Mouse (Mus musculus): Measurements from ENCODE around the gene Spata31d1b. TPM values are rescaled to one million over a fixed set of nuclear protein-coding genes. Genes with fewer than 3 reads are reported as not detected.

The Spata31d1b gene
- polyA plus RNA-seq, 1 experiment from 2014 or later = not detected

DNA sequence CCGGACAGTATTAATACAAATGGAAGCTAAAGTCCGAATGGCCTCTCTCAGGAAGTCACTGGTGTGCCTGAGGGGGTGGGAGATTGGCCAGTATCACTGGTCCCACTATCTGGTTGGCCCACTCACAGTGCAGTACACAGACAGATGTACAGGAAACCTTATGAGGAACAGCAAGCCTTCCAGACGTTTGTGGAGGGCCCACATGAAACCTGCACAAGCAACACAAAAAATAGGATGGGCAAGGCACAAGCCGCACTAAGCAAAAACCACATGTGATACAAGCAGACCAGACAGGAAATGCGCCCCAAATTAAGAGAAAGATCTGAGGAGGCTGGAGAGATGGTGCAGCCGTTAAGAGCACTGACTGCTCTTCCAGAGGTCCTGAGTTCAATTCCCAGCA is 39.8 kb upstream of the Spata31d1b start:
- Histone ChIP-seq H3K9me3 (ENCODE audit: control insufficient read depth) (no peaks in the 10 kb centered on the region), H3K9ac (ENCODE audit: low read depth, low read length) (no peak overlapping the region), H3K4me1 (replicated peaks; ENCODE audit: control insufficient read depth, insufficient read depth, low read length) (0 out of 2 replicates have a peak, but pooled peaks cover 3% of the 10 kb centered on the region), H3K4me3 (ENCODE audit: low read depth, low read length) (no peak overlapping the region), H3K27me3 (replicated peaks; ENCODE audit: control insufficient read depth, insufficient read depth, low read length) (no peaks in the 10 kb centered on the region), H3K4me2 (replicated peaks; ENCODE audit: low read depth) (no peak overlapping the region), H3K27ac (ENCODE audit: low read depth, low read length) (no peak overlapping the region), H3K36me3 (ENCODE audit: control insufficient read depth, insufficient read depth) (no peaks in the 10 kb centered on the region)
- no peak for TF ChIP-seq CTCF (IDR thresholded peaks at IDR 0.05; ENCODE audit: low read depth)
- WGBS = 65% methylated on average over 6 of the region's 6 CpGs
- no peak for ATAC-seq

DNA sequence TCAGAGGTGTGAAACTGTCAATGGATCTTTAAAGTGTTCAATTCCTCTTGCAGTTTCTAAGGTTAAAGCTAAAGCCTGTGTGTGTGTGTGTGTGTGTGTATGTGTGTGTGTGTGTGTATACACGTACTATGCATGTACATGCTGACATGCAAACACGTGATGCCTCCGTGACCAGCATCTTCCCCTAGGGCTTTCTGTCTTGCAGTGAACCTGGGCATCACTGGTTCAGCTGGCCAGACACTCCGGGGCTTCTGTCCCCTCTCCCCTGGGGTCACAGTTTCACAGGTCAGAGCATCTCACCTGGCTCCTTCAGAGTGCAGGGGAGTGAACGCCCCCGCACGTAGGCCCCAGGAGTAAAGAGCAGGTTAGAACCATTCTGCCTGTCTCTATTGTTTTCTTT is 38.5 kb upstream of the Spata31d1b start:
- no peaks in the 10 kb centered on the region for H3K9me3 ChIP-seq (ENCODE audit: control insufficient read depth)
- peak overlapping the region; percentile 8; the same call in 1 of the 2 replicates for H3K9ac ChIP-seq (ENCODE audit: low read depth, low read length)
- no peak for TF ChIP-seq CTCF (IDR thresholded peaks at IDR 0.05; ENCODE audit: low read depth)
- H3K4me3 ChIP-seq (ENCODE audit: low read depth, low read length) = no peak overlapping the region
- H3K4me2 ChIP-seq (replicated peaks; ENCODE audit: low read depth) = peak overlapping the region; percentile 84
- ATAC-seq = no peak
- 66% methylated on average over 7 of the region's 7 CpGs for WGBS
- H3K27ac ChIP-seq (ENCODE audit: low read depth, low read length) = no peak overlapping the region
- H3K27me3 ChIP-seq (replicated peaks; ENCODE audit: control insufficient read depth, insufficient read depth, low read length) = no peaks in the 10 kb centered on the region
- H3K4me1 ChIP-seq (replicated peaks; ENCODE audit: control insufficient read depth, insufficient read depth, low read length) = 0 out of 2 replicates have a peak, but pooled peaks cover under 1% of the 10 kb centered on the region
- no peaks in the 10 kb centered on the region for H3K36me3 ChIP-seq (ENCODE audit: control insufficient read depth, insufficient read depth)

DNA sequence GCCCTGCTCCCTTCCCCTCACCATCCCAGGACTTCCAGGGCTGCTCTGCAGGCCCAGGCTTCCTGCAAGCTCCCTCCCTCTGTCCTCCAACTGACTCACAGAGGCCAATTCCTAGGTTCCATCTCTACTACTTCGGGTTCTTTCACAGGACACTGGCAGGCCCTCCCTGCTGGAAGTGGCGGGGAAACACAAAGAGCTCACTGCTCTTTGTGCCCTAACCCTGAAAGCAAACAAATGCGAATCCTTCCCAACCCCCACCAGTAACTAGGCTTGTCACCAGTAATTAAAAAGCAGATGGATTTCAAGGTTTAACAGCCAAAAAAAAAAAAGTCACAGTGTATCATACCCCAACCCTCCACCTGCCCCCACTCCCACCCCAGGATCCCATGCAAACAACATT is 37.9 kb upstream of the Spata31d1b start:
- TF ChIP-seq CTCF (IDR thresholded peaks at IDR 0.05; ENCODE audit: low read depth) = no peak
- Histone ChIP-seq H3K9ac (ENCODE audit: low read depth, low read length) (no peak overlapping the region), H3K4me1 (replicated peaks; ENCODE audit: control insufficient read depth, insufficient read depth, low read length) (no peaks in the 10 kb centered on the region), H3K9me3 (ENCODE audit: control insufficient read depth) (no peaks in the 10 kb centered on the region), H3K27me3 (replicated peaks; ENCODE audit: control insufficient read depth, insufficient read depth, low read length) (no peaks in the 10 kb centered on the region), H3K27ac (ENCODE audit: low read depth, low read length) (no peak overlapping the region), H3K4me2 (replicated peaks; ENCODE audit: low read depth) (peak overlapping the region; percentile 84), H3K36me3 (ENCODE audit: control insufficient read depth, insufficient read depth) (no peaks in the 10 kb centered on the region), H3K4me3 (ENCODE audit: low read depth, low read length) (peak overlapping the region; percentile 81)
- no peak for ATAC-seq
- 24% methylated on average over 3 of the region's 3 CpGs for WGBS

DNA sequence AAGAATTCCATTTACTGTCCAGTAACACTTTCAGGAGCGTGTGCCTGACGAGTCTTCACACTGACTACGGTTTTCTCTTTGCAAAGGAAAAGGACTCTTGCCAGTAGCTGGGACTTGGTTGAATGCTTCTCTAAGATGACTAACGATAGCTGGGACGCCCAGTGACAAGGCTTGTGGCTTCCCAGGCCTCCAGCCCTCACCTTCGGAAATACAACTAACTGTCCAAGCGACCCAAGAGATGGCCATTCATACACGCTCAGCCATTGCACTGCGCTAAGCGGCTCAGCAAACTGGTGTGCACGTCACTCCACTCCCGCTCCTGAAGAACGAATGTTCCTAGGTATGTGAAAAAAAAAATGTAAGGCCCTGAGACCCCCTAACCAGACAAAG is 37.3 kb upstream of the Spata31d1b start:
- Histone ChIP-seq H3K27me3 (replicated peaks; ENCODE audit: control insufficient read depth, insufficient read depth, low read length) (no peaks in the 10 kb centered on the region), H3K9me3 (ENCODE audit: control insufficient read depth) (no peaks in the 10 kb centered on the region), H3K27ac (ENCODE audit: low read depth, low read length) (0 out of 2 replicates have a peak overlapping the region, but pooled peaks have one; percentile 28), H3K4me3 (ENCODE audit: low read depth, low read length) (peak overlapping the region; percentile 81), H3K4me2 (replicated peaks; ENCODE audit: low read depth) (peak overlapping the region; percentile 84), H3K36me3 (ENCODE audit: control insufficient read depth, insufficient read depth) (no peaks in the 10 kb centered on the region), H3K9ac (ENCODE audit: low read depth, low read length) (peak overlapping the region; percentile 66; the same call in 1 of the 2 replicates), H3K4me1 (replicated peaks; ENCODE audit: control insufficient read depth, insufficient read depth, low read length) (no peaks in the 10 kb centered on the region)
- under 1% methylated on average over 13 of the region's 13 CpGs for WGBS
- ATAC-seq = no peak
- TF ChIP-seq CTCF (IDR thresholded peaks at IDR 0.05; ENCODE audit: low read depth) = no peak

DNA sequence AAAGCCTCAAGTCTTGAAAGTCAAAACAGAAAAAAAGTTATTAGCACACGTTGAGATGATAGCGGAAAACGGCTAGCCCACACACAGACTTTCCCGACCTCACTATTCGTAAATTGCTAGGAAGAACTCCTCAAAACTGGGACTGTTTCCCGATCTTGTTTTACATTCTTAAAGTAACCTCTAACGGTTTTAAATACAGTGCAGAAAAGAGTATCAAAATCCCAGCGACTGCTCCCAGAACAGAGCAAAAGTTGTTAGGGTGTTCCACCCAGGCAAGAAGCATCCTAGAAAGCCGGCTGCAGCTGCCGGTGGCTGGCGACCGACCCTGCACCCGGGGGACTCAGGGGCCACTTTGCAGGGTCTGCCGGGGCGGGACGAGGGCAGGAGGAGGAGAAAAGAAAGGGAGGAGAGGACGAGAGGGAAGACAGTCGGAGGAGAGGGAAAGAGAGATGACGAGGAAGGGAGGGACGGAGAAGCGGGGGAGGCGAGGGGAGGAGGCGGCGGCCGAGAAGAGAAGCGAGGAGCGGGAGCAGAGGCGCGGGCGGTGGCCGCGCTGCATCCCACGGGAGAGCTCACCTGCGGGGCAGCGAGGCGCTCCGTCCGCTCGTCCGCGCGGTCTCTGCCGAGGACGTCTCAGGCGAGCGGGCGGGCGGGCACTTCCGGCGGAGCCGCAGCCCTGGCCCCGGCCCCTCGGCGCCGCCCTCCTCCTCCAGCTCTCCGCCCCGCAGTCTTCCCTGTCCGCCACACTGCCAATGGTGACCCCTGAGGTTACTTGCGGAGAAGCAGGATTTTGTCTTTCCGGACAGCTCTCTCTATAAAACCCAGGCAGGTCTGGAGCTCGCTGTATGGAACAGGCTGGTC is 36.7 kb upstream of the Spata31d1b start, which contains the start of gene Golm1:
Gene Golm1 (minus strand): TSS at position 661 of the 861 bp plus-strand sequence.
- under 1% methylated on average over 52 of the region's 61 CpGs for WGBS
- peak within 1 kb of the TSS; percentile 66 for H3K9ac ChIP-seq (ENCODE audit: low read depth, low read length)
- peak; percentile 24 for TF ChIP-seq CTCF (IDR thresholded peaks at IDR 0.05; ENCODE audit: low read depth)
- no peaks in the 10 kb centered on the region for H3K9me3 ChIP-seq (ENCODE audit: control insufficient read depth)
- peak within 1 kb of the TSS; percentile 81 for H3K4me3 ChIP-seq (ENCODE audit: low read depth, low read length)
- H3K36me3 ChIP-seq (ENCODE audit: control insufficient read depth, insufficient read depth) = no peaks in the 10 kb centered on the region
- H3K27ac ChIP-seq (ENCODE audit: low read depth, low read length) = peak within 1 kb of the TSS; percentile 66
- H3K4me2 ChIP-seq (replicated peaks; ENCODE audit: low read depth) = peak within 1 kb of the TSS; percentile 84
- H3K4me1 ChIP-seq (replicated peaks; ENCODE audit: control insufficient read depth, insufficient read depth, low read length) = no peaks in the 10 kb centered on the region
- H3K27me3 ChIP-seq (replicated peaks; ENCODE audit: control insufficient read depth, insufficient read depth, low read length) = no peaks in the 10 kb centered on the region
- ATAC-seq = peak; percentile 86

DNA sequence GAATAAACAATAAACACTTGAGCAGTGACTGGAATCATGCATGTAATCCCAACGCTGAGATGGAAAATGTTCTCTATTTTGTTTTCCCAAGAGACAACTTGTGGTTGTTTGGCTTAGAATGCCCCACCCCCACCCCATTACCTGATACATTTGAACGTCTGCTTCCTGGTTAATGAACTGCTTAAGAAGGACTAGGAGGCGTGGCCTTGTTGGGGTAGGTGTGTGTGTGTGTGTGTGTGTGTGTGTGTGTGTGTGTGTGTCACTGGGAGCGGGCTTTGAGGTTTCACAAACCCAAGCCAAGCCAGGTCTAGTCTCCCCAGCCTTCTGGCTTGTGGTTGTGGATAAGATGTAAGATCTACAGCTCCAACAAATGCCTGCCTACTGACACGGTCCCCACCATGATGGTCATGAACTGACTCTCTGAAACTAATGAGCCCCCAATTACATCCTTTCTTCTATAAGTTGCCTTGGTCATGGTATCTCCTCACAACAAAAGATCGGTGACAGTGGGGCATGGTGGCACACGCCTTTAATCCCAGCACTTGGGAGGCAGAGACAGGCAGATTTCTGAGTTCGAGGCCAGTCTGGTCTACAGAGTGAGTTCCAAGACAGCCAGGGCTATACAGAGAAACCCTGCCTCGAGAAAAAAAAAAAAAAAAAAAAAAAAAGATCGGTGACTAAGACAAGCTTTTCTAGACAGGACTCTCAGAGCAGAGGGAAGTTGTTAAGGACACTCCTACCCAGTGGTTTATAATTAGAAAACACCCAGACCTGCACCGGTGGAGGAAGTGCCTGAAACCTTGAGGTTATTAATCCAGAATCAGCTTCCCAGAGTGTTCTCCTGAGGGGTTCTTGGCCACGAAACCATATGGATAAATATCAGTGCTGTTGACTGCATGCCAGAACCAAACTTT is 35.5 kb upstream of the Spata31d1b start:
- ATAC-seq = no peak
- H3K27me3 ChIP-seq (replicated peaks; ENCODE audit: control insufficient read depth, insufficient read depth, low read length) = no peaks in the 10 kb centered on the region
- H3K9ac ChIP-seq (ENCODE audit: low read depth, low read length) = no peak overlapping the region
- no peaks in the 10 kb centered on the region for H3K4me1 ChIP-seq (replicated peaks; ENCODE audit: control insufficient read depth, insufficient read depth, low read length)
- TF ChIP-seq CTCF (IDR thresholded peaks at IDR 0.05; ENCODE audit: low read depth) = no peak
- H3K27ac ChIP-seq (ENCODE audit: low read depth, low read length) = no peak overlapping the region
- no peak overlapping the region for H3K4me2 ChIP-seq (replicated peaks; ENCODE audit: low read depth)
- no peak overlapping the region for H3K4me3 ChIP-seq (ENCODE audit: low read depth, low read length)
- H3K36me3 ChIP-seq (ENCODE audit: control insufficient read depth, insufficient read depth) = no peaks in the 10 kb centered on the region
- WGBS = 67% methylated on average over 12 of the region's 12 CpGs
- H3K9me3 ChIP-seq (ENCODE audit: control insufficient read depth) = no peaks in the 10 kb centered on the region
